Mouse (Mus musculus) thymus, postnatal 25 days (tissue): ENCODE measurements around the gene Fsip2.

Source experiments
- DNase-seq: peaks from one replicate; pipeline ENCODE4 v3.0.0; 2022

The Fsip2 gene

DNA sequence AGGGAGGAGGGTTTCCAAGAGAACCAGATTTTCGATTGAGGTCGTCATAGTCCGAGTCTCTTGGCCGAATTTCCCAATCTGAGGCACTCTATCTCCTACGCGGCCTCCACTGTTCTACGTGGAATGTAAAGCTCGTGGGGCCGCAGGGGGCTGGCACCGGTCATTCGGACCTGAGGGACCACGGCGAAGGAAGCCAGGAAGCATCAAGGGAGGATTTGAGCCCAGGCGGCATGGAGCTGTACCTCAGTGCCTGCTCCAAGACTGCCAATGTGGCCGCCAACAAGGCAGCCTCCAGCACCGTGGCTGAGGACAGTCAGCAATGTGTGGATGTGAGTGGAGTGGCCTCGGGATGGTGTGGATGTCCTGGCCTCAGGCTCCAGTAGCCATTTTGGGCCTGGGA is at the start of gene Fsip2:
Gene Fsip2 (plus strand): TSS at position 163 of the 400 bp plus-strand sequence.
- DNase-seq: no peak

DNA sequence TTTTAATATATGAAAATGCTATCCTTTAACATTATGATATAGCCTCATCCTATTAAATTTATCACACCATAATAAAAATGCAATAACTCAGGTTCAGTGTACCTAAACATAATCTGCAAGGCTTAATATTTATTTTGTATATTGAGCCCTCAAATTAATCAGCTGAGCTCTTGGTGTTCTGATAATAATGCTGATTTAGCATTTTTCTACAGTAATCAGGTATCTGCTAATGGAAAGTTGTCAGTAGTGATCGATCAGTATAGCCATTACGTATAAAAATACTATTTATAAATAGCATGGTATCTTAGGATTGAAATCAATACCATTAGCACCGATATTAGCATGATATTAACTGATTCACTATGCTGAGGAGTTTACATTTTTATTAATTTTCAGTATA is 20.0 kb downstream of the Fsip2 start:
- no peak for DNase-seq

GRCm38 (mm10) chr2:83025853-83026252 is 82.4 kb downstream of the Fsip2 start:
- DNase-seq: no peak

- no peak for DNase-seq
Measured at GRCm38 (mm10) chr2:83052914-83053690, 109.7 kb downstream of the Fsip2 start.
